Mouse (Mus musculus): Measurements from ENCODE around the gene Map2k5.
A peak's percentile ranks its signal among the peaks of the same experiment; 100 is the strongest.

Gene Map2k5

GRCm38 (mm10) chr9:63131957-63132602 lies 245.6 kb downstream of the Map2k5 start:
- peak; percentile 33 to 43 for DNase-seq (ENCODE audit: low spot score in 2 of 2)

- DNase-seq (ENCODE audit: low spot score in 2 of 2): no peak
These were observed 248.1 kb downstream of the Map2k5 start for GRCm38 (mm10) chr9:63129641-63130041.

GRCm38 (mm10) chr9:63124512-63124911 lies 253.2 kb downstream of the Map2k5 start:
- DNase-seq (ENCODE audit: low spot score in 2 of 2): no peak

- DNase-seq (ENCODE audit: low spot score in 2 of 2): peak; percentile 81 to 91
These were observed 254.0 kb downstream of the Map2k5 start for GRCm38 (mm10) chr9:63123451-63124438.

GRCm38 (mm10) chr9:63122161-63122833 lies 255.4 kb downstream of the Map2k5 start:
- no peak for DNase-seq (ENCODE audit: low spot score in 2 of 2)

GRCm38 (mm10) chr9:63118385-63118784 lies 259.3 kb downstream of the Map2k5 start:
- DNase-seq (ENCODE audit: low spot score in 2 of 2): no peak

Measured in urinary bladder, postnatal 36 days (tissue).